Mouse (Mus musculus) hematopoietic stem cell, adult 5-6 weeks (primary cell): ENCODE measurements around the gene Pdxk. TPM values are rescaled to one million over a fixed set of nuclear protein-coding genes. Genes with fewer than 3 reads are reported as not detected.
"Not testable (repeated sequence)": the region's sequence is repeated elsewhere in the genome, so short reads cannot be mapped to it uniquely, and the experiment has no call there.

Experiments
- ATAC-seq, 2 experiments: fragments of 125-278 bp in 1 of 2; replicated peaks in 1 of 2; 2 replicates each; pipeline ENCODE4 v1.8.0; 2016 to 2017; ENCODE audit warnings: inconsistent platforms in 2 of 2, mild to moderate bottlenecking in 2 of 2, moderate number of reproducible peaks in 2 of 2, low read depth in 1 of 2, moderate TSS enrichment in 1 of 2; ENCODE audit not compliant: low FRiP score in 2 of 2, poor library complexity in 2 of 2, severe bottlenecking in 2 of 2, insufficient read depth in 1 of 2, low TSS enrichment in 1 of 2
- total RNA-seq: library from RNA; stranded (forward); fragments of 172-1452, 232-1000 nt; gene quantifications from 2 replicates; pipeline ENCODE4 v1.2.3, GENCODE M21; 2017

Gene Pdxk
- total RNA-seq, 1 experiment from 2014 or later = 17.1 TPM

GRCm38 (mm10) chr10:78429776-78430175 lies 35.0 kb downstream of the Pdxk start:
- ATAC-seq = no peak

- no peak for ATAC-seq
These were observed 35.6 kb downstream of the Pdxk start for GRCm38 (mm10) chr10:78429180-78429579.

DNA sequence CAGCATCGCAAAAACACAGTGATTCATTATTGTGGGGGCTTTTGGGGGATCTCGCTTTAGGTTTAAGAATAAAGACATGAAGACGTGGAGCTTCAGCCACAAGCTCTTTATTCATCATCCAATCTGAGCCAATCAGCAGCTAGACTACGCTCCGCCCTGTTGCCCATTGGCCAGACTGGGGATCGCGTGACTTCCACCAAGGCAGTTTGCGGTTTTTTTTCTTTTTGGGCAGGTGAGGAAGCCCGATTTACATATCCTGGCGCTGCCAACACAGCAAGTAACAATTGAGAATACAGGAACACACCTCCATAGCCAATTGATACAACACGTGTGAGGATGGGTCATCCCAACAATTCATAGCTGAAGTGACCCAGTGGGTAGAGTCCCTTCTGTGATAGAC lies 36.7 kb downstream of the Pdxk start:
- no peak for ATAC-seq

GRCm38 (mm10) chr10:78426117-78426735 lies 38.5 kb downstream of the Pdxk start:
- peak; percentile 17 to 24; a peak in 1 of 4 replicates for ATAC-seq

GRCm38 (mm10) chr10:78425181-78426041 lies 39.4 kb downstream of the Pdxk start, which contains the start of gene Cstb:
Gene Cstb (plus strand): TSS chr10:78425669.
- ATAC-seq = peak; percentile 91

- ATAC-seq = no peak
These were observed 42.2 kb downstream of the Pdxk start for GRCm38 (mm10) chr10:78422614-78423013.

DNA sequence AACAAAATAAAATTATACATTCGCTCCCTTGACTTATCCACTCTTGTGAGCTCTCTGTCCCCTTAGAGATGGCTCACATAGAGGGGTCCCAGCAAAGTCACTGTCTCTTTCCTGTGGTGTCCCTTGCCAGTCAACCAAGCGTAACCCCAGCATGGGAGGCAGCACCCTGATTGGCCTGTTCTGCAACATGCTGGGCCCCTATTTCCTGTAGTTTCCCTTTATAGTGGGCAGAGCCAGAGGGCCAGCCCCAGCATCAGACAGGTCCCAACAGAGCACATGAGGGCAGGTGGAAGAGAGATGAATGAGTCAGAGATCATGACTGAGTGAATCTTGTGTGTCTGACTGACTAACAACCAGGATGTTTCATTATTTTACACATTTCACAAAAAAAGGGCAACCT lies 43.8 kb downstream of the Pdxk start:
- ATAC-seq = no peak

DNA sequence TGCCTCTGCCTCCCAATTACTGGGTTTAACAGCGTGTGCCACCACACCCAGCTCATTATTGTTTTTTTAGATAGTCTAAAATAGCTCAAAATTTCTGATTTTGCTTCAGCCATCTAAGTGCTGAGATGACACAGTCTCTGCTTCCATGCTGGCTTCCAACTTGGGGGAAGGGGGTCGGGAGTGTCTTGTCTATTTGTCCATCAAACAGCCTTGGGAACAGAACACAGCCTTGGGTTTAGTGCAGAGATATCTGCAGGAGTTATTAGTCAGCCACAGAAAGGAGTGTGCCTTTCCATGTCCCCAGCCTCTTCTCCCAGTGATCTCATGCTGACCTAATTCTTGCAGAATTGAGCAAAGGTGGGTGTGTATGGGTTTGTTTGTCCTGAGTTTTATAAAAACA lies 46.0 kb downstream of the Pdxk start:
- ATAC-seq = no peak

- ATAC-seq = no peak
These were observed 46.9 kb downstream of the Pdxk start for GRCm38 (mm10) chr10:78417888-78418287.

DNA sequence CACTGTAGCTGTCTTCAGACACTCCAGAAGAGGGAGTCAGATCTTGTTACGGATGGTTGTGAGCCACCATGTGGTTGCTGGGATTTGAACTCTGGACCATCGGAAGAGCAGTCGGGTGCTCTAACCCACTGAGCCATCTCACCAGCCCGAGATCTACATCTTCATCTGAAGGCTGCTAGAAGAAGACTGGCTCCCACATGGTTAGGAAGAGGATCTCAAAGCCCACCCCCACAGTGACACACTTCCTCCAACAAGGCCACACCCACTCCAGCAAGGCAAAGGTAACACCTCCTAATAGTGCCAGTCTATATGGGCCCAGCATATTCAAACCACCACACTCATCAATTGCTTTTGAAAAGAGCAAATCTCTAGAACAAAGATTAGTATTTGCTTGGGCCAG lies 49.8 kb downstream of the Pdxk start:
- ATAC-seq = not testable (repeated sequence)

- no peak; a peak in 1 of 4 replicates for ATAC-seq
These were observed 51.6 kb downstream of the Pdxk start for GRCm38 (mm10) chr10:78413152-78413520.

- peak; percentile 95 to 97 for ATAC-seq
These were observed 52.2 kb downstream of the Pdxk start, which contains the start of gene Rrp1 for GRCm38 (mm10) chr10:78412319-78413151. Gene Rrp1 (minus strand): TSS chr10:78413043.

DNA sequence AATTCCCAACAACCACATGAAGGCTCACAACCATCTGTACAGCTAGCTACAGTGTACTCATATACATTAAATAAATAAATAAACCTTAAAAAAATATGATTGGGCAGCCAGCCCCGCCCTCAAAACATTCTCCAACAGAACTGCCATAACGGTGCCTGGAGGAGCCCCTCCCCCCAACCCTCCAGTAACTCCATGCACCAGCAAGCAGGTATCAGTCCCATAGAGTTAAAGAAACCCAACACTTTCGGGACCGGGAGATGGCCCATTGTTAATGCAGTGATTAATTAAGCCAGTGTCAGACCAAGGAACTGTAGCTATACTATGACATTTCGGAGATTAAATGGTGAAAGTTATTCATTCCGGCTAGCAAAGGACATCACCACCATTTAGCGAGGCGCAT lies 52.9 kb downstream of the Pdxk start:
- ATAC-seq = no peak

DNA sequence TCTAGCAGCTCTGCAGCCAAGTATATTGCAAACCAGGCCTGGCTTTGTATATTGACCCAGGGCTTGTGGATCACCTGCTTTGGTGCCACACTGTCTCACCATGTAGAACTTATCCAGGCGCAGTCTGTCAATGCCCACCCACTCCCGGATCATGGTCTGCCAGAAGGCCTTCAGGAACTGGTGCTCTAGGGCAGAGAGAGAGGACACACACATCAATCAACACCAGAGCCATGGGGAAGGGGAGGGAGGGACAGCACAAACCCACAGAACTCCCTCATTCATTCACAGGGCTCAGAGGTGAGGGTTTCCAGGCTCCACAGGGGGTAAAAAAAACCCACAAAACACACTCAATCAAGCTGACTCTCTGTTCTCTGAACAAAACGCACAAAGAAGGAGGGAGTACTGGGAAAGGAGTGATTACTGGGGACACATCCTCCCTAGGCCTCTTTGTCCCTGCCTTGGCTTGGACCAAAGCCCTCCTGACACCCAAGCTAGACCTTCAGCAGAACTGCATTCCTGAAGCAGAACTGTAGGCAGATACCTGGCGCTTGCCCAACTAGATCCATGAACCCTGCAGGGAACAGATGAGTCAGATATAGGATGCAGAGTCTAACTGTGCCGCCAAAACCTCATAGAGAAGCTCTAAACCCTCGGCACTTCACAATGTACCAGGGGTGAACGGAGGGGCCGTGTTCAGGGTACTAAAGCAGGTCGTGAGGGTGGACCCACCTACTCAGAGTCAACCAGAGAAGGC lies 55.6 kb downstream of the Pdxk start:
- no peak for ATAC-seq

- ATAC-seq = no peak
These were observed 57.6 kb downstream of the Pdxk start for GRCm38 (mm10) chr10:78407132-78407531.

DNA sequence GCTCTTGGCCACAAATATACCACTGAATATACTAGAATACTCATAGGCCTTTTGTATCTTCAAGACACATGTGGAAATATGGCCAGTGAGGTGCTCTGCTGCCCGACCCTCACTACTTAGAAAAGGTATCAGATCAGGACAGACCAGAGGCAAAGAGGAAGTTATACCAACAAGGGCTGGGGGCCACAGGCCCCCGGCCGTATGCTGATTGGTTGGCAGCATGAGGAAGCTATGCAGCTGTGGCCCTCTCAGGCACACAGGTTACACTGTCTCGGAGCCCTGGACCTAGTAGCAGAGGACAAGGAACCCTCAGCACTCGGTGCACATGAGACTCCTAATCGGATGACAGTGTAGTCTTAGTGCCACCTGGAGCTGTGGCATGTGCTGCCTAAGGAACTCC lies 58.6 kb downstream of the Pdxk start:
- peak; percentile 71 to 73 for ATAC-seq

DNA sequence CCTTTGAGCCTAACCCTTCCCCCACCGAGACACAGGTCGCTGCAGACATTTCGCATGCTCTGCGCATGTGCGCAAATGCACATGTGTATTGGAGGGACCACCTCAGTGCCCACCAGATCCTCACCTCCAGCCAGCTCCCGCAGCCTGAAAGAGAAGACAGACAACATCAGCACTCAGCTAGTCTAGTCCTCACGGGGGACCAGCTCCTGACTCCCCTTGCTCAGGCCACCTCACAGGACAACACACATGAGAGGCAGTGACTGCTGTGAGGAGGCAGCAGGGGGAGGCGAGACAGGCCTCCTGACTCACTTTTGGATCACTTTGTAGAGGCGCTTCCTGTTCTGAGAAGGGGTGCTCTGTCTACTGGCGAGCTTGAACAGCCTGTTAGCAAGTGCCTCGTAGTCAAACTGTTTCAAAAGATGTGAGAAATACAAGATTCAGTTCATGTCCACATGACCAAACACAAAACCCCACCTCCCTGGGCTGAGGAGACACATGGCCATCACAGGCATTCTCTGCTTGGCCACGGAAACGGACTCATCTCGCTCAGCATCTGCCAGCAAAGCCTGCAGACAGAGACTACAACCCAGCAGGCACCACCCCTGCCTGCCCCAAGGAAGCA lies 62.4 kb downstream of the Pdxk start:
- no peak for ATAC-seq
